Mouse (Mus musculus): Measurements from ENCODE around the gene Tmx4.
"Not testable (repeated sequence)": the region's sequence is repeated elsewhere in the genome, so short reads cannot be mapped to it uniquely, and the experiment has no call there.

Tmx4 gene

DNA sequence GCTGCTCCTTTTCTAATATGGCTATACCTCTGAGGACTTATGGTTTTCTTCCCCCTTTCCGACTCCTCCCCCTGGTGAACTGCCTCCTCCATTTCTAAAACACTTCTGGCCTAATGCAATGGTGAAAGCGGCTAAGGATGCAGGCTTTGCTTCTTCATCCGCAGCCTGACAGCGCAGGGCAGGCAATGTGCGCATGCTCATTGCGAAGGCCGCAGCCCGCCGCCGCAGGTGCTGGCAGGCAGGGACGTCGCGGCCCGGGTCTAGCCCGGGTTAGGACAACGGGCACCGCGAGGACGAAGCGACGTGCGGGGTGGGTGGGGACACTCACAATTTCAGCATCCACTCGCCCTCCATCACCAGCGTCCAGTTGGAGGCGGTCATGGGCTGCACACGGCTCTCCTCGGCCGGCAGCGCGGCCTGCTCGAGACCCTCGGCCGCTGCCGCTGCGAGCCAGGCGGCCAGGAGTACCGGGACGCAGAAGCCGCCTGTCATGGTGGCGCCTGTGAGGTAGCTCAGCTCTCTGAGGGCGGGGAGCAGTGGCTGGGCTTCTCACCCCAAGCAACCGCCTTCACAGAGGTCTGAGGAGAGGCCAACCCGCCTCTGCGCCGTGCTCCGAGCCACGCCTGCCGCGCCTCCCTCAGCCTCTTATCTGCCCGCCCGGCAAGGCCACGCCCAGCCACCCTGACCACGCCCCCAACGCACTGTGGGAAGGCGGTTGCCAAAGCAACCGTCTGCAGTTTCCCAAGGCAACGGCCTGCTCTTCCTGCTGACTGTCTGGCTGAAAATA, at the start of gene Tmx4:
Gene Tmx4 (minus strand): TSS at position 632 of the 787 bp plus-strand sequence.
- peak; percentile 96 to 97 for DNase-seq (ENCODE audit: low read depth in 1 of 2, low spot score in 2 of 2)

DNA sequence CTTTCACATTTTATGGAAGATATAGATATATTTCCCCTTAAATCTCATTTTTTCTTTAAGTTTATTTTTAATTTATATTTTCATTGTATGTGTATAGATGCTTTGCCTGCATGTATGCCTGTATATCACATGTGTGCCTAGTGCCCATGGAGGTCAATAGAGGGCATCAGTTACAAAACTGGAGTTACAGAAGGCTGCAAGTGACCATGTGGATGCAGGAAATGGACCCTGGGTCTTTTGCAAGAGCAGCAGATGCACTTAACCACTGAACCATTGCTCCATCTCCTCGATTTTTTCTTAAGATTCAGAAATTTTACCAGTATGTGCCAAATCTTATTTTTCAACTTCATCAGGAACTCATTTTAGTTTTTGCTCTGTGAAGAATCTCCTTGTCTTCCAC, 48.2 kb upstream of the Tmx4 start:
- DNase-seq (ENCODE audit: low read depth in 1 of 2, low spot score in 2 of 2), result peak in 1 of 2 experiments; percentile 51

DNA sequence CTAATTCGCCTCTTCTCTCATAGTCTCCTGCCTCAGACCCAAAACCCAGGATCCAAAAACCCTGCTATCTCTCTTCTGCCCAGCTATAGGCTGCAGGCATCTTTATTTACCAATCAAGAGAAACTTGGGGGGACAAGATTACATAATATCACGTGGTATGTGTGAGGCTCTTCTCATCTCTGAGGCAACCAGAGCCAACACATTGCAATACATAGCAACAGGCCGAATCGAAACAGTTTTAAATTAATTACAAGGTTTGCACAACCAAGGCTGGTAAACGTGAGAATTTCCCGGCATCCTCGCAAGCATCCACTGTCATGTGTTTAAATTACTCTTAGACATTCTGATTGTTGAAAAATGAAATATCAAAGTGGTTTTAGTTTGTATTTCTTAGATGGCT, 47.1 kb upstream of the Tmx4 start:
- no peak for DNase-seq (ENCODE audit: low read depth in 1 of 2, low spot score in 2 of 2)

DNA sequence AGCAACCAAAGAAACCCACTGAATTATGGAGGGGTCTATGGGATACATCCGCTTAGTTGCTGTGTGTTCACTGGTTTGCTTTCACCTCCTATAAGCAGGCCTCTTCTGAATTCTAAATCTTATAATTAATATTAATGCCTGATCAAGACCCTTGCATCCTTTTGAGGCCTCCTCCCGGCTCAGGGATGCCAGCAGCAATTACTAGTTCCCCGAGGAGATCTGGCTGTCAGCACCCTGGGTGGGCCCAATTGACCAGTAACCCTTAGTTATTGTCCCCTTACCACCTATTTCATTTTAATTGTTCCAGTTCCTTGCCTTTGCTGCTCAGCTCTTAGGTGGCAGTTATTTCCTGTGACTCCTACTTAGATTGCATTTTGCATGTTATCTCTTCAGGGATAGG, 38.4 kb upstream of the Tmx4 start:
- DNase-seq (ENCODE audit: low read depth in 1 of 2, low spot score in 2 of 2), result no peak

DNA sequence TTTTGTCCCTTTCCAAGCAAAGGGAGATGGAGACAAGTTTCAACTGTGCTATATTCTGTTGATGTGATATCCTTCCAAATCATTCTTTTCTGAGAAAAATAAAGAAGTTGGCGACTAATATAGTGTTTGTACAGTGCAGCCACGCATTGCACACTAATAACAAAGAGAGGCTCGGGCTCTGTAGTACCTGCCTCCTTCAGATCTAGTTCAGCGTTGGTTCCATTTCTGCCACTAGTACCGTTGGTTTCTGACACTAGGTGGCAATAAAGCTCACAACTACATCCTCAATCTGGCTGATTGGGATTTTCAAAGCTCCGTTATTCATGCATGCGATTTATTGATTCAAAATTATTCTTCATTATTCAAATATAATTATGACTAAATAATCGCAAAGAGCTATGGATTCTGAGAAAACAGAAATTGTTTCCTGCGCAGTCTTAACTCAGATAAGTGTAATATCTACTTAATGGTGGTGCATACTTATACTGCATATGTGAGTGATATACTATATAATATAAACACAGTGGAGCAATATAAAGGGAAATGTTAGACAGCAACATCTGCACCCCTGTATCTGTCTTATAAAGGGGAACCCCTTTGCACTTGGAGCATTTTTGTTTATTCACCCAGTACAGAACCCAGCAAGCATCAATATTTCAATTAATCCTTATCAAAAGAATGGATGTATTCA, 37.5 kb upstream of the Tmx4 start:
- DNase-seq (ENCODE audit: low read depth in 1 of 2, low spot score in 2 of 2), result no peak

DNA sequence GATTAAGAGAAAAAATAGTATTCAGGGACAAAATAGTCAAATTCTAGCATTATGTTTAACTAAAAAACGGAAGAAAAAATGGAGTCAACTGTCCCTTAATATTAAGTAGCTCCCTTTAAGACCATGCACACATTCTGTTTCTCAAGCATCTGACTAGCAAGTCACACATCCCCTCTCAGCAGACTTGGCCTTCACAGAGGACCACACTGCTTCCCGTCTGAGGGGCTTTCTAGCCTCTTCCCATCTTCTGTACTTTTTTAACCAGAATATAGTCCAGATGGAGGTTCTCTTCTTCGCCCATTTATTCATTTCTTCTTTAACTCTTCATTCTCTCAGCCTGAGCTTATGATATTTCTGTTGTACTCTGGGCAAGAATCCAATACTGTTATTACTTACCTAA, 35.6 kb upstream of the Tmx4 start:
- DNase-seq (ENCODE audit: low read depth in 1 of 2, low spot score in 2 of 2), result no peak

DNA sequence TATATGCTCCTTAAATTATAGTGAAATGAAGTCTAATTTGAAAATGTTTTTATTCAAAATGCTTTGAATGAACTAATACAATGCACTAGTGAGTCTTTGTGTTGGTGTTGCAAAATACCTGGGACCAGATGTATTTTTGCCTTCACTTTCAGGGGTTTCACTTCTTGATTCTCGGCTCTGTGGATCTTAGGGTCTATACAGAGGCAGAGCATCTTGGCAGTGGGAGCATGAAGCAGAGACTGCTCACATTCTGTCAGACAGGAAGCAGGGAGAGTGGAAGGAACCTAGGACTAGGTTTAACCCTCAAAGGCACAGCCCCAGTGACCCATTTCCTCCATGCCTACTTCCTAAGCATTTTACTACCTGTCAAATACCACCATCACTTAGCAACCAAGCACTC, 31.5 kb upstream of the Tmx4 start:
- DNase-seq (ENCODE audit: low read depth in 1 of 2, low spot score in 2 of 2), result no peak

DNA sequence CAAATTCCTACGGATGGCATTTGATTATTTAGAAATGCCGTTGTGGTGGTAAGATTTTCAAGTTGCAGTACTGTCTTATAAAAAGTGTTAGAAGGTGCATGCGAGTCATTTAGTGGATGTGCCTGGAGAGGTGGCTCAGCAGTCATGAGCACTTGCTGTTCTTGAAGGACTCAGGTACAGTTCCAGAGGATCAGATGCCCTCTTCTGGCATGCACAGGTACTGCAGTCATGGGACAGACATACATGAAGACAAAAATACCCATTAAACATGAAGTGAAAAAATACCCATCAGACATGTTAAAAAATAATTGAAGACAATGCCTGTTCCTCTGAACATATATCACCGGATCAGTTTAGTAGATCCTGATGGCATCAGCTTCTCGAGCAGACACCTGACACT, 29.7 kb upstream of the Tmx4 start:
- DNase-seq (ENCODE audit: low read depth in 1 of 2, low spot score in 2 of 2), result no peak

DNA sequence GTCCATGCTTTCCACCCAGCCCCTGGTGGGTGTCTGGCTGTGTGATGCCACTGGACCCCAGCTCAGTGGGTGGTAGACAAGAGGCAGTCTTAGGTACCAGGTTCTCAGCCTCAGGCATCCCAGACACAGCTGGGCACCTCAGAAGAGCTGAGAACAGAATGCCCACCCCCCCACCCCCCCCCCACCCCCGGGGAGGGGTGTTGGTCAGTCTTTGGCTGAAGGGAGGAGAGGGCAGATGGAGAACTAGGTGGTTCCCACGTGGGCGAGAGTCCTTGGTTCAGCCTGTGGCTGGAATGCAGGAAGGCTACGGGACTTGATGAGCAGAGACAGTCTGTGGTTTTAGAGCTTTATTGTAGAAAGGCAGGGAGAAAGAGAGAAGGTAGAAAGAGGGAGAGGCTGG, 12.5 kb upstream of the Tmx4 start:
- DNase-seq (ENCODE audit: low read depth in 1 of 2, low spot score in 2 of 2), result no peak

DNA sequence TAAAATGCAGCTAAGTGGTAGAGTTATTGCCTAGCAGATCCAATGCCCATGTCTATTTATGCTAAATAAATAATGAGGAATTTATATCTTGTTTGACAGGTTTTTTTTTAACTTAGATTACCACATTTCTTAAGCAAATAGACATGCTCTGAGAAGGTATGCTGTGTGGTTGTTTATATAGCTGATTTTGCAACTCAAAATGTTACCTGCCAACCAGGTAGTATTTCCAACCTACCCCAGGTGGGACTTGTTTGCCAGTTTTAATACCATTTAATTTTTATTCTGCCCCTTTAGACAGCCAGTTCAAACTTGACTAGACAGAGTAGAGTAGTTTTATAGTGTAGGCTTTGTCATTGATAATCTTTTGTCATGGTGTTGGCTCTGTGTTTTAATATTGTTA, 10.7 kb upstream of the Tmx4 start:
- DNase-seq (ENCODE audit: low read depth in 1 of 2, low spot score in 2 of 2), result no peak

DNA sequence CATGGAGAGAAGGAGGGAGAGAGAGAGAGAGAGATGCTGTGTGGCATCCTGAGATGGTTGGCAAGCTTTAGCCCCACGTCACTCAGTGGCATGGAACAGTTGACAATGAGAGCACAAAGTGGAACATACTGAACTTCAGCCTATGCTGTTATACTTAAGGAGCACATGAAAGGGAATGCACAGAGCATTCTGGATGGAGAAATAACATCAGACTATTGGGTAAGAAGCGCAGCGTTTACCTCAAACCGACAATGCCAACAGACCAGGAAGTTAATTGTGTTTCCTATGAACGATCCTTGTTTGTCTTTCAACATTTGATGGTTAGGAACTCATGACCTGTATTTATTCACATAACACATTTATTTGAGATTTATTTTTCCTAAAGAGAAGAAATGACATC, 8.8 kb upstream of the Tmx4 start:
- DNase-seq (ENCODE audit: low read depth in 1 of 2, low spot score in 2 of 2), result no peak

DNA sequence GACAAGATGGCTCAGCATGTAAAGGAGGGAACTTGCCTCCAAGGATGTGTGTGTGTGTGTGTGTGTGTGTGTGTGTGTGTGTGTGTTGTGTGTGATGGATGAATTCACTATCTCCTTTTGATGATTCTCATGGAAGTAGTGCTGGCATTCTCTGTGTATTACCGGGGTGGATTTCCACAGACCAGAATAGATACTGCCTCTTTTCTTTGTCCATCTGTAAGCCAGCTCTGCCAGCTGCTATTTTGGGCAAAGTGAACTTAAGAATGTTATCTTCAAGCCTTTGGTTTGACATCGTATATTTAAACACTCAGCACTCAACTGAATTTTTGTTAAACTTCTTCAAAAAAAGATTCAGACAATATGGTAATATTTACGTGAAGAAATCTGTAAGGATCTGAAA, 5.1 kb upstream of the Tmx4 start:
- no peak for DNase-seq (ENCODE audit: low read depth in 1 of 2, low spot score in 2 of 2)

DNA sequence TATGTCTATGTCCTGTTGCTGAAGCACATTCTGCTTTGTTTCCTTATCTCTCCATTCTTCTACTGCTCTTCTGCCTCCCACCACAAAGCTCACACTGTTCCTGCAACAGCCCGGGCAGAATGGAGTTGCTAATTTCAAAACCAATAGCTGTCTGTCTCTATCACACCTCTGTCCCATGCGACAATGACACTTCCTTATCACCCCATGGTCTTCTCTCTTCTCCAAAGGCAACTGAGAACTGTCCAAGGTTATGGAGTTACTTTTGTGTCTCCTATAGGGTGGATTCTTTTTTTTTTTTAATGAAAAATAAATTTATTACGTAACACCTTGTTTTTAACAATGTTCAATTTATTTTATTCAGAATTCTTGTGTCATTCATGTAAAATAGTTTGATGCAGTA, 1.8 kb upstream of the Tmx4 start:
- DNase-seq (ENCODE audit: low read depth in 1 of 2, low spot score in 2 of 2), result no peak

DNA sequence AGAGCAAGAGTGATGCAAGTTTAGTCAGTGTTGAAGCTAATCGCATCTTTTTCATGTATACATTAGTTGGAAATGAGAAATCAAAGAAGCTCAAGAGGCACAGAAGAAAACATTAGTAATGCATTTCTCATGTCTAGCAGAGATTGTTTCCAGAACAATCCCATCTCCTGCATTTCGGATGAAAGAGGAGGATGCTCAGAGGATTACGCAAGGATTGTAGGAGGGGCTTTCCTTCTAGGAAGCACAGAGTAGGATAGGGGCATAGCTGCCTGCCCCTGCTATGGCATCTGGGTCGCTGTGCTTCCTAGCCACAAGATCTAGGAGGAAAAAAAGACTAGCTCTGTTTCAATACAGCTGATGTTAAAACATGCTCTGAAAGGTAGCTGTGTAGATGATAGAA, 1.2 kb upstream of the Tmx4 start:
- DNase-seq (ENCODE audit: low read depth in 1 of 2, low spot score in 2 of 2), result no peak

DNA sequence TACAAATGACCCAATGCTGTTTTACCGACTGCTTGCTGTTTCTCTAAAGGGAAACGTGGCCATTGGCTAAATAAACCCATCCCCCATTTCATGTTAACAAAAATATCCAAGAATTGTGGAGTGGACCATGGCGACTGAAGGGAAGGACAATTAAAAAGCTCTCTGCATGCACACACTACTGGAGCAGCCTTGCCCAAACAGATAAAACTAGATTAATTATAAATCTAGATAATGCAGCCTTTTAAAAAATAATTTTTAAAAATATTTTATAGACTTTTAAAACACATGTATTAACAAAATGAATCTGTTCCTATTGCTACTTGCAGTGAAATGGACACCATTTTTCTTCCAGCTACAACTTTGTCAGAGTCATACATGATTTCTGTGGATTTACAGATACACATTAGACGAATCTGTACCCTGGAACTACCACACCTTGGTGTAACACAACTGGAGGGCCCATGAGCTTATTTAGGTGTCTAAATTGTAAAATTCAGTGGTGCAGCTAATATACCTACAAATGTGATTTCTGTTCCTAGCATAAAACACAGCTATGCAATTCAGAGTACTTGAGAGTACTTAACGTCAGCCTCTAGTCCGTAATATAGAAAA, 462 bp upstream of the Tmx4 start:
- no peak for DNase-seq (ENCODE audit: low read depth in 1 of 2, low spot score in 2 of 2)

DNA sequence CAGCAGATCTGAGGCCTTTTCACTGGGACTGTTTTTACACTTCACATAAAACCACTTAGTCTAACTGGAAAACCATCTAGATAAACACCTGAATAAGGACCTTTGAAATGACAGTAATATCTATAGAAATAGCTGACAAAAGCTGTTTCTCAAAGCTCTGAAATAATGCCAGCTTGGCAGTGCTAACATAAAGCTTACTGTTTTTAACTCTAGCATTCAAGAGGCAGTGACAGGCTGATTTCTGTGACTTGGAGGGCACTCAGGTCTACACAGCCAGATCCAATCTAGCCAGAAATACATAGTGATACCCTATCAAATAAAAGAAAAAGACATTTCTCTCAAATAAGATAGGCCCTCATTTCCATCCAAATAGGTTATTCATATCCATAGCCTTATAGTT, 1.6 kb downstream of the Tmx4 start:
- no peak for DNase-seq (ENCODE audit: low read depth in 1 of 2, low spot score in 2 of 2)

DNA sequence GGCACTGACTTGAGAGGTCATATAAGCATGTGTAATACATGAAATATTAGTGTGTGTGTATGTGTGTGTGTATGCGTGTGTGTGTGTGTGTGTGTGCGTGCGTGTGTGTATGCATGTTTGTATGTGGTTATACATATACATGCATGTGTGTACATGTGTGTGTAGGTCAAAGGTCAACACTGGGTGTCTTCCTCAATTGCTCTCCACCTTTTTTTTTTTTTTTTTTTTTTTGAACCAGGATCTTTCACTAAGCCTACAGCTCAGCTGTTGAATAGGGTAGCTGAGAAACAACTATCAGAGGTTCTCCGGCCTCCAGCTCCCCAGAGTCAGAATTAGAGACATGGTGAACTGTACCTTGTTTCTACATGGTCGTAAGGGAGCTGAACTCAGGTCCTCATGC, 2.6 kb downstream of the Tmx4 start:
- DNase-seq (ENCODE audit: low read depth in 1 of 2, low spot score in 2 of 2), result no peak

DNA sequence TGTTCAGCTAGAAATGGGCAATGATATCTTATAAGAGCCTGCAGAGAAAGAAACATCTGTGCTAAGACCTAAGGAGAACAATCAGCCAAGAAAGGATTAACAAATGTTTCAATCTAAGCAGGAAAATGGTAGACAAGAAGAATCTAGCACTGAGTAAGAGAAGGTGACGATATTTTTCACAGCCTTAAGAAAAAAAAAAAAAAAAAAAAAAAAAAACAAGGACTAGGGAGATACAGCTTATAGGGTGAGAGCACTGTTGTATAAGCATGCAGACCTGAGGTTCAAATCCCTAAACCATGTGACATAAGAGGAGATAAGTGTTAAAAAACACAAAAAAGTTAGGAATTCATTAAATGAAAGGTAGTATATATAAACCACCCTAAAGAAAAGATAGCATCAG, 3.5 kb downstream of the Tmx4 start:
- no peak for DNase-seq (ENCODE audit: low read depth in 1 of 2, low spot score in 2 of 2)

DNA sequence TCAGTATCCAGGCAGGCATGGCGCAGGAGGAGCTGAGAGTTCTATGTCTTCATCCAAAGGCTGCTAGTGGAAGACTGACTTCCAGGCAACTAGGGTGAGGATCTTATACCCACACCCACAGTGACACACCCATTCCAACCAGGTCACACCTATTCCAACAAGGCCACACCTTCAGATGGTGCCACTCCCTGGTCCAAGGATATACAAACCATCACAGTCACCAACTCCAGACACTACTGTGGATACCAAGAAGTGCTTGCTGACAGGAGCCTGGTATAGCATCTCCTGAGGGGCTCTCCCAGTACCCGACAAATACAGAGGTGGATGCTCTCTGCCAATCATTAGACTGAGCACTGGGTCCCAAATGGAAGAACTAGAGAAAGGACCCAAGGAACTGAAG, 15.4 kb downstream of the Tmx4 start:
- not testable (repeated sequence) for DNase-seq (ENCODE audit: low read depth in 1 of 2, low spot score in 2 of 2)

DNA sequence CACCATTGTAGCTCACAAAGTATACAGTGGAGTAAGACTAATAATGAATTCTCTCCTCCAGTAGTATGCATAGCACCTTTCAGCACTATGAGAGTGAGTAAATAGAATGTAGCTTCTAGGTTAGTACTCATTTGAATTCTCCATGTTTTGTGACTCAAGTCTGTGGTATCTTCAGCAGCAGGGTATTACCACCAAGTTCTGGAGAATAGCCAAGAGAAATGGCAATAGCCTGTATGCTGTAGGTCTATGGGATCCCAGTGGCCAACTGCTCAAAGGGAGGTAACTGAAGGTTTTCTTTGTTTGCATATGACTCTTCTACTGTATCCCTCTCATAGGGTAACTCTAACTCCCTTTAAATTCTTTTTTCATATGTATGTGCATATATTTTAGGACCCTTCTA, 39.0 kb downstream of the Tmx4 start:
- DNase-seq (ENCODE audit: low read depth in 1 of 2, low spot score in 2 of 2), result no peak

DNA sequence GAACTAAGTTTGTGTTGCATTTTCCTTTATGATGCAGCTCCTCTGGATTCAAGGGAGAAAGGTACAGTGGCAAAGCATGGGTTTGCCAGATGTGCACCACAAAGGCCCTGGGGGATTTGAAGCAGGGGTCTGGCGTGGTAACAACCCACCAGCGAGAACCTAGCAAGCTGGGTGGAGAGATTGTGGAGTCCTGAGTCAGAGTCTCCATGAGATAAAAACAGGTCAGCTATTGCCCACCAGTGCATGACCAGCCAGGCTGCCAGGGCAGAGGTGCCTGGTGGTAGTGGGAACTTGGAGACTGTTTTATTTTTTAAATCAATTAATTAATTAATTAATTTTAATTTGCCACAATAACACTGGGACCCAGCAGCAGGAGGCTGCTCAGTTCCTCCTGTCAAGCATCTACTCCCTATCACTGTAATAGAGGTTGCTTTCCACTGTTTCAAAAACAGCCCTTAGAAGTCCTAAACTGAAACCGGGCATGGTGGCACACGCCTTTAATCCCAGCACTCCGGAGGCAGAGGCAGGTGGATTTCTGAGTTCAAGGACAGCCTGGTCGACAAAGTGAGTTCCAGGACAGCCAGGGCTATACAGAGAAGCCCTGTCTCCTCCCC, 52.8 kb downstream of the Tmx4 start:
- DNase-seq (ENCODE audit: low read depth in 1 of 2, low spot score in 2 of 2), result no peak

DNA sequence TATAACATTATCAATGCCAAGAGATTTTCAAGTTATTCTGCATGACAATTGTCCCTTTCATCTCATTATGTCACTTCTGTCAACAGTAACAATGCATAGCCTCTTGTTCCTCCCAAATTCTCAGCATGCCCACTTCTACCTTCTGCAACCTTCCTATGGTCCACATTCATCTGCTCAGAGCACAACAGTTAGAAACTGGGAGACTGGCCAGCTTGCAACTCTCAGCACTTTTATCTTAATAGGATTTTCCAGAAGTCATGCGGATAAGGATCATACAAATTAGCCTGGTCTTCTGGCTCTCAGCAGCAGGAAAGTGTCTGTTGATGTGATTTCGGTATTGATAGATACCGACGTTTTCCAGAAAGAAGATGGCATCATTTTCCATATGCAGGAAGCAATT, 58.7 kb downstream of the Tmx4 start:
- DNase-seq (ENCODE audit: low read depth in 1 of 2, low spot score in 2 of 2), result no peak
